Mouse (Mus musculus): ENCODE measurements around the gene Lsm12. TPM values are rescaled to one million over a fixed set of nuclear protein-coding genes. Genes with fewer than 3 reads are reported as not detected.
A peak's percentile ranks its signal among the peaks of the same experiment; 100 is the strongest.
"Not testable (repeated sequence)": the region's sequence is repeated elsewhere in the genome, so short reads cannot be mapped to it uniquely, and the experiment has no call there.

Gene Lsm12
- polyA plus RNA-seq, 1 experiment from 2014 or later, result 90.2 TPM

DNA sequence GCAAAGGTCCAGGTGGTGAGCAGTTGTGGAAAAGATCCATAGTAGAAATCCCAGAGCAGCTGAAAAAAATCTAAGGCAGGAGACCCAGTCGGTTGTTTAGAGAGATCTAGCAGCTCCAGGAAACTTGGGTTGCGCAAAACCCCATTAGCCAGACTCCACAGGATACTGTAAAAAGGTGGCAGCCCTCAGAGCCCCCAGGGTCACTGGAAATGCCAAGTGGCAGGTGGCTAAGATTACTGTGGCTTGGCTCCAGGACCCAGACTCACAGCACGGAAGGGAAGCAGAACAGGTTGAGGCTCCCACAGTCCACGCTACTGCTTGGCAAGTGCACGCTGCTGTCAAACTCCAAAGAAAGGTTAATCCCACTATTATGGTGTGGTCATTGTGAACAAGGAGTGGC lies 25.3 kb downstream of the Lsm12 start:
- Histone ChIP-seq H3K4me3 (ENCODE audit: low read length) (no peak overlapping the region), H3K36me3 (ENCODE audit: insufficient read depth, low read length) (peaks cover 31% of the 10 kb centered on the region), H3K27ac (ENCODE audit: low read length) (no peak overlapping the region), H3K27me3 (ENCODE audit: insufficient read depth, low read length) (no peaks in the 10 kb centered on the region), H3K9ac (replicated peaks; ENCODE audit: low read length) (no peak overlapping the region), H3K4me1 (ENCODE audit: insufficient read depth, low read length) (peaks cover 8% of the 10 kb centered on the region), H3K9me3 (ENCODE audit: low read length) (no peaks in the 10 kb centered on the region), H3K4me2 (replicated peaks; ENCODE audit: low read depth, low read length) (no peak overlapping the region)
- 77% methylated on average over 5 of the region's 5 CpGs for WGBS
- ATAC-seq (ENCODE audit: low FRiP score, low TSS enrichment), result no peak

DNA sequence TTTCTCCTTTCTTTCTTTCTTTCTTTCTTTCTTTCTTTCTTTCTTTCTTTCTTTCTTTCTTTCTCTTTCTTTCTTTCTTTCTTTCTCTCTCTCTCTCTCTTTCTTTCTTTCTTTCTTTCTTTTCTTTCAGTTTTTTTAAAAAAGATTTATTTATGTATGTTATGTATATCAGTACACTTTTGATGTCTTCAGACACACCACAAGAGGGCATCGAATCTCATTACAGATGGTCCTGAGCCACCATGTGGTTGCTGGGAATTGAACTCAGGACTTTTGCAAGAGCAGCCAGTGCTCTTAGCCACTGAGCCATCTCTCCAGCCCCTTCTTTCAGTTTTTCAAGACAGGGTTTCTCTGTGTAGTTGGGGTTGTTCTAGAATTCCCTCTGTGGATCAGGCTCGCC lies 27.1 kb downstream of the Lsm12 start:
- not testable (repeated sequence) for H3K27me3 ChIP-seq (ENCODE audit: insufficient read depth, low read length); H3K4me3 ChIP-seq (ENCODE audit: low read length); H3K9ac ChIP-seq (replicated peaks; ENCODE audit: low read length); H3K4me1 ChIP-seq (ENCODE audit: insufficient read depth, low read length); H3K4me2 ChIP-seq (replicated peaks; ENCODE audit: low read depth, low read length); H3K27ac ChIP-seq (ENCODE audit: low read length); ATAC-seq (ENCODE audit: low FRiP score, low TSS enrichment); H3K9me3 ChIP-seq (ENCODE audit: low read length)
- 79% methylated on average over 2 of the region's 2 CpGs for WGBS
- H3K36me3 ChIP-seq (ENCODE audit: insufficient read depth, low read length), result peaks cover 31% of the 10 kb centered on the region

- H3K4me2 ChIP-seq (replicated peaks; ENCODE audit: low read depth, low read length), result no peak overlapping the region
- no peak for ATAC-seq (ENCODE audit: low FRiP score, low TSS enrichment)
- H3K9me3 ChIP-seq (ENCODE audit: low read length), result no peaks in the 10 kb centered on the region
- peaks cover 20% of the 10 kb centered on the region for H3K36me3 ChIP-seq (ENCODE audit: insufficient read depth, low read length)
- WGBS, result 6% methylated on average over 1 of the region's 1 CpGs
- no peak overlapping the region for H3K4me3 ChIP-seq (ENCODE audit: low read length)
- H3K27me3 ChIP-seq (ENCODE audit: insufficient read depth, low read length), result no peaks in the 10 kb centered on the region
- H3K4me1 ChIP-seq (ENCODE audit: insufficient read depth, low read length), result peaks cover 8% of the 10 kb centered on the region
- H3K9ac ChIP-seq (replicated peaks; ENCODE audit: low read length), result no peak overlapping the region
- no peak overlapping the region for H3K27ac ChIP-seq (ENCODE audit: low read length)
Observed at GRCm38 (mm10) chr11:102156786-102157089, 28.4 kb downstream of the Lsm12 start.

DNA sequence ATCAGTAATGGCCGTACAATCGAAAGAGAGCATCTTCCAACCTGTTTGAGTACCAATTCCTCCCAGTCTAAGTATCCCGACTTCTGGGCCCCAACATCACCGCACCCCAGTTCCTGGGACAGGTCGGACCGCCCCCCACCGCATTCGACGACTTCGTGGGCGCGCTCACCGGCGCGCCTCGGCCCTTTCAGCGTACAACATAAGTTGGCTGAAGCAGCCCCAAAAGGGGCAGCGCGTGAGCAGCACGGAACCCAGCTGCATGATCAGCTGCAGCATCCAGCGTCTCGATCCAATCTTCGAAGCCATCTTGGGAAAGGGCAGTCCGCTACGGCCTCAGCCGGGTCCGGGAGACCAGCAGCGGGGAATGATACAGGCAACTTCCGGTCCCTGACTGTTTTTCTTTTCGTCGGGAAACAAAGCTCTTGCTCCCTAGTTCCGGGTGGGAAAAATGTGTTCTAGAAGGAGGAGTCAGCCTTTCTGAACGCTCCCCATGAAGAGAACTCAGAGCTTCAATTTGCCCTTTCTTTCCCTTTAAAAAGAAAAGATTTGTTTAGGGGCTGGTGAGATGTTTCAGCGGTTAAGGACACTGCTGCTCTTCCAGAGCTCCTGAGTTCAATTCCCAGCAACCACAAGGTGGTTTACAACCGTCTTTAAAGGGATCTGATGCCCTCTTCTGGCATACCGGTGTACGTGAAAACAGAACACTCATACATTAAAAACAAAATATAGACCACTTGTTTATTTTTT lies 28.9 kb downstream of the Lsm12 start, which contains the start of gene Tmem101:
Gene Tmem101 (minus strand): TSS at position 366 of the 747 bp plus-strand sequence.
- WGBS, result under 1% methylated on average over 37 of the region's 37 CpGs
- H3K4me2 ChIP-seq (replicated peaks; ENCODE audit: low read depth, low read length), result peak within 1 kb of the TSS; percentile 73
- H3K27me3 ChIP-seq (ENCODE audit: insufficient read depth, low read length), result no peaks in the 10 kb centered on the region
- peak within 1 kb of the TSS; percentile 69 for H3K27ac ChIP-seq (ENCODE audit: low read length)
- H3K4me1 ChIP-seq (ENCODE audit: insufficient read depth, low read length), result peaks cover 8% of the 10 kb centered on the region
- peak; percentile 83 for ATAC-seq (ENCODE audit: low FRiP score, low TSS enrichment)
- peaks cover 17% of the 10 kb centered on the region for H3K36me3 ChIP-seq (ENCODE audit: insufficient read depth, low read length)
- H3K9ac ChIP-seq (replicated peaks; ENCODE audit: low read length), result peak within 1 kb of the TSS; percentile 94
- H3K9me3 ChIP-seq (ENCODE audit: low read length), result no peaks in the 10 kb centered on the region
- peak within 1 kb of the TSS; percentile 91 for H3K4me3 ChIP-seq (ENCODE audit: low read length)

DNA sequence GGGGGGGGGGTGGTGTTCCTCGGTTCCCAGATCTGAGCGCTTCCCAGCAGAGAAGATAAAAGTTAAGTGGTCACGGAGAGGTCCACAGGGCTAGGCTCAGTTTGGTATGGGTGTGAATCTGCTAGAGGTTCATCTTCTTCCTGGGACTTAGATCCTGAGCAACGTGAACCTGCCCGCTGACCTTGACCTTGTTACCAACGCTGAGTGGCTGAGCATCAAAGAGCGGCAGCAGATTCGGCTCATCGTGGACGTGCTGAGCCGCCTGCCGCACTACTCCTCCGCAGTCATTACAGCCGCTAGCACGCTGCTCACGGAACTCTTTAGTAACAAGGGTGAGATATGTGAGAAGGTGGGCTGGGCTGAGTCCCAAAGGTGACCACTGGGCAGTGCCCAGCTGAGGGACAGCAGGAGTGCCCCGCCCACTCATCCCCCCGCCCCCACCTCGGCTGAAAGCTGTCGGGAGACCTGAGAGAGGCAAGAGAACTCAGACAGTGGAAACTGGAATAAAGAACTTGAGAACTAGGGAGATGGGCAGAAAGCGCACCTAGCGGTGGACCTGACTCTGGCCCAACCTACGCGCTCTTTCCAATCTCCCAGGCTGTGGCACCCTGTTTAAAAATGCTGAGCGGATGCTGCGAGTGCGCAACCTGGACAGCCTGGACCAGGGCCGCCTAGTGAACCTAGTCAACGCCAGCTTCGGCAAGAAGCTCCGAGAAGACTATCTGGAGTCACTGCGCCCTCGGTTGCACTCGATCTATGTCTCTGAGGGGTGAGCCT lies 37.7 kb downstream of the Lsm12 start:
- no peak for ATAC-seq (ENCODE audit: low FRiP score, low TSS enrichment)
- H3K4me2 ChIP-seq (replicated peaks; ENCODE audit: low read depth, low read length), result peak overlapping the region; percentile 33

GRCm38 (mm10) chr11:102146531-102146930 lies 38.6 kb downstream of the Lsm12 start:
- no peaks in the 10 kb centered on the region for H3K9me3 ChIP-seq (ENCODE audit: low read length)
- no peak overlapping the region for H3K4me3 ChIP-seq (ENCODE audit: low read length)
- no peak overlapping the region for H3K4me2 ChIP-seq (replicated peaks; ENCODE audit: low read depth, low read length)
- no peak for ATAC-seq (ENCODE audit: low FRiP score, low TSS enrichment)
- no peak overlapping the region for H3K9ac ChIP-seq (replicated peaks; ENCODE audit: low read length)
- H3K27ac ChIP-seq (ENCODE audit: low read length), result no peak overlapping the region
- no peaks in the 10 kb centered on the region for H3K36me3 ChIP-seq (ENCODE audit: insufficient read depth, low read length)
- peaks cover 22% of the 10 kb centered on the region; the same call in 1 of the 2 replicates for H3K4me1 ChIP-seq (ENCODE audit: insufficient read depth, low read length)
- peaks cover 55% of the 10 kb centered on the region for H3K27me3 ChIP-seq (ENCODE audit: insufficient read depth, low read length)
- 13% methylated on average over 17 of the region's 17 CpGs for WGBS

More for the DNA sequence above, 37.7 kb downstream of the Lsm12 start:
- Histone ChIP-seq H3K9me3 (ENCODE audit: low read length) (no peaks in the 10 kb centered on the region), H3K36me3 (ENCODE audit: insufficient read depth, low read length) (no peaks in the 10 kb centered on the region), H3K4me1 (ENCODE audit: insufficient read depth, low read length) (peaks cover 20% of the 10 kb centered on the region; the same call in 1 of the 2 replicates), H3K27me3 (ENCODE audit: insufficient read depth, low read length) (peaks cover 55% of the 10 kb centered on the region), H3K4me3 (ENCODE audit: low read length) (peak overlapping the region; percentile 18; the same call in 1 of the 2 replicates), H3K9ac (replicated peaks; ENCODE audit: low read length) (no peak overlapping the region), H3K27ac (ENCODE audit: low read length) (no peak overlapping the region)
- 8% methylated on average over 34 of the region's 34 CpGs for WGBS

DNA sequence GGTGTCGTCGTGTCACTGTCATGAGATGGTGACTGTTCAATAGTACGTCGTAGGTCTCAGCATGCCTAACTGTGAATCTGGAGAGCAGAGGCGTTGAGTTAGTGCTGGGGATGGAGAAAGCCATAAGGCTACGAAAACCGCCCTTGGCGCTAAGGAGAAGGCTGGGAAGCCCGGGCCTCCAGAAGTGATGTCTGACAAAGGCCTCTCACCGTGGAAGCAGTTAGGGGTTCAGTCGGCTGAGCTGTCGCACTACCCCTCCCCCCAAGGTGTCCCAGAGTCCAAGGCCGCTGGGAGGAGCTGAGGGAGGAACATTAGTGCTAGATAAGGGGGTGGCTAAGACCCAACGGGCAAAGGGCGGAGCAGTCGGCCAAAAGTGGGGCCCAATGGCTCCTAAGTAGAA lies 39.1 kb downstream of the Lsm12 start:
- 4% methylated on average over 16 of the region's 16 CpGs for WGBS
- peak overlapping the region; percentile 59 for H3K4me2 ChIP-seq (replicated peaks; ENCODE audit: low read depth, low read length)
- H3K4me3 ChIP-seq (ENCODE audit: low read length), result peak overlapping the region; percentile 40
- ATAC-seq (ENCODE audit: low FRiP score, low TSS enrichment), result no peak
- H3K9me3 ChIP-seq (ENCODE audit: low read length), result no peaks in the 10 kb centered on the region
- H3K4me1 ChIP-seq (ENCODE audit: insufficient read depth, low read length), result peaks cover 22% of the 10 kb centered on the region; the same call in 1 of the 2 replicates
- no peak overlapping the region; the same call in 1 of the 2 replicates for H3K9ac ChIP-seq (replicated peaks; ENCODE audit: low read length)
- H3K36me3 ChIP-seq (ENCODE audit: insufficient read depth, low read length), result no peaks in the 10 kb centered on the region
- peaks cover 55% of the 10 kb centered on the region for H3K27me3 ChIP-seq (ENCODE audit: insufficient read depth, low read length)
- H3K27ac ChIP-seq (ENCODE audit: low read length), result no peak overlapping the region

DNA sequence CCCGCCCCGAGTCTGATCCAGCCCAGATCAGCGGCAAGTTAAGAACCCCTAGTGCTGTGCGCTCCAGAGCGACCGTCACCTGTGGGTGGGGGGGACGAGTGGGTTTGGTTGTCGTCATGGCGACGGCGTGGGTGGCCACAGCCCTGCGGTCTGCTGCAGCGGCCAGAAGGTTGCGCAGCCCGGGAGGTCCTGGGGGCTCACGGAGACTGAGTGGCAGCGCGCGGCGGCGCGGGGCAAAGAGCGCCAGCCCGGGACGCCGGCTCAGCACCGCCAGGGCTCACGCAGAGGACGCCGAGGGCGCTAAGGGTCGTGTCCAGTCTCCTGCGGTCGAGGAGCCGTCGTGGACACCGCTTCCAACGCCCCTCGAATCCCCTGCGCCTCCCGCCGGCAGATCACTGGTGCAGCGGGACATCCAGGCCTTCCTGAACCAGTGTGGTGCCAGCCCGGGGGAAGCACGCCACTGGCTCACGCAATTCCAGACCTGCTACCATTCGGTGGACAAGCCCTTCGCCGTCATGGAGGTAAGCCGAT lies 39.6 kb downstream of the Lsm12 start, which contains the start of gene Nags:
Gene Nags (plus strand): TSS at position 43 of the 531 bp plus-strand sequence.
- WGBS, result 1% methylated on average over 50 of the region's 50 CpGs
- H3K36me3 ChIP-seq (ENCODE audit: insufficient read depth, low read length), result no peaks in the 10 kb centered on the region
- H3K9me3 ChIP-seq (ENCODE audit: low read length), result no peaks in the 10 kb centered on the region
- peaks cover 55% of the 10 kb centered on the region for H3K27me3 ChIP-seq (ENCODE audit: insufficient read depth, low read length)
- H3K9ac ChIP-seq (replicated peaks; ENCODE audit: low read length), result peak within 1 kb of the TSS; percentile 38; the same call in 1 of the 2 replicates
- no peak within 1 kb of the TSS for H3K27ac ChIP-seq (ENCODE audit: low read length)
- peak; percentile 24; the same call in 1 of the 2 replicates for ATAC-seq (ENCODE audit: low FRiP score, low TSS enrichment)
- peak within 1 kb of the TSS; percentile 59 for H3K4me2 ChIP-seq (replicated peaks; ENCODE audit: low read depth, low read length)
- peak within 1 kb of the TSS; percentile 40 for H3K4me3 ChIP-seq (ENCODE audit: low read length)
- peaks cover 22% of the 10 kb centered on the region; the same call in 1 of the 2 replicates for H3K4me1 ChIP-seq (ENCODE audit: insufficient read depth, low read length)

GRCm38 (mm10) chr11:102144957-102145470 lies 40.1 kb downstream of the Lsm12 start:
- WGBS, result 26% methylated on average over 13 of the region's 13 CpGs
- peaks cover 22% of the 10 kb centered on the region; the same call in 1 of the 2 replicates for H3K4me1 ChIP-seq (ENCODE audit: insufficient read depth, low read length)
- H3K4me2 ChIP-seq (replicated peaks; ENCODE audit: low read depth, low read length), result peak overlapping the region; percentile 59
- no peak overlapping the region for H3K9ac ChIP-seq (replicated peaks; ENCODE audit: low read length)
- no peak overlapping the region for H3K27ac ChIP-seq (ENCODE audit: low read length)
- ATAC-seq (ENCODE audit: low FRiP score, low TSS enrichment), result no peak; the same call in 1 of the 2 replicates
- H3K4me3 ChIP-seq (ENCODE audit: low read length), result peak overlapping the region; percentile 40
- H3K27me3 ChIP-seq (ENCODE audit: insufficient read depth, low read length), result peaks cover 55% of the 10 kb centered on the region
- H3K9me3 ChIP-seq (ENCODE audit: low read length), result no peaks in the 10 kb centered on the region
- H3K36me3 ChIP-seq (ENCODE audit: insufficient read depth, low read length), result no peaks in the 10 kb centered on the region

Measured in kidney, embryonic 16.5 days (tissue).